Mouse (Mus musculus) kidney, adult 2 months (tissue): Measurements from ENCODE around the gene Tenm4. TPM values are rescaled to one million over a fixed set of nuclear protein-coding genes. Genes with fewer than 3 reads are reported as not detected.
A peak's percentile ranks its signal among the peaks of the same experiment; 100 is the strongest.

Source experiments
- DNase-seq: peaks from one replicate; pipeline ENCODE4 v3.0.0; 2021
- H3K27ac ChIP-seq: fragments of 200-500 bp; 2 replicates; pipeline ENCODE4 v1.5.1; 2012; ENCODE audit warnings: low read depth, low read length, control low read depth, inconsistent platforms; ENCODE audit not compliant: insufficient read depth
- H3K27me3 ChIP-seq: fragments of 200-500 bp; replicated peaks from 2 replicates; pipeline ENCODE4 v1.6.1; 2012; ENCODE audit warnings: mild to moderate bottlenecking, moderate library complexity, low read length, inconsistent platforms; ENCODE audit not compliant: control insufficient read depth, insufficient read depth
- H3K36me3 ChIP-seq: fragments of 200-500 bp; 2 replicates; pipeline ENCODE4 v1.6.1; 2012; ENCODE audit warnings: mild to moderate bottlenecking, moderate library complexity, low read length, inconsistent platforms; ENCODE audit not compliant: control insufficient read depth, insufficient read depth
- H3K4me1 ChIP-seq: fragments of 200-500 bp; 2 replicates; pipeline ENCODE4 v1.6.1; 2011; ENCODE audit warnings: low read length; ENCODE audit not compliant: control insufficient read depth, insufficient read depth
- H3K4me3 ChIP-seq: fragments of 200-500 bp; 2 replicates; pipeline ENCODE4 v1.5.1; 2011; ENCODE audit warnings: mild to moderate bottlenecking, low read depth, low read length, control low read depth; ENCODE audit not compliant: insufficient read depth
- CTCF ChIP-seq: fragments of 200-500 bp; conservative IDR thresholded peaks from 2 replicates; pipeline ENCODE4 v1.5.1; 2011; ENCODE audit warnings: low read depth, mild to moderate bottlenecking, control low read depth, low read length, moderate library complexity, mixed read lengths; ENCODE audit not compliant: insufficient read depth, insufficient read length
- POLR2A ChIP-seq: fragments of 200-500 bp; IDR thresholded peaks from one replicate; pipeline ENCODE4 v1.6.1; 2011; ENCODE audit warnings: low read depth, low read length, control low read depth
- WGBS: fragments of 180-500 bp; shearing (Covaris S2); methylation state at CpG from one replicate; pipeline ENCODE4 v1.1.7; 2018; 5-methylcytosine and 5-hydroxymethylcytosine counted together
- polyA plus RNA-seq: library from polyadenylated mRNA; depleted of rRNA; stranded (reverse); fragments of >200 nt; gene quantifications from 2 replicates; pipeline ENCODE4 v1.2.3, GENCODE M21; 2012

The Tenm4 gene
- polyA plus RNA-seq, 1 experiment: 3.3 TPM

- Histone ChIP-seq H3K27ac (no peak overlapping the region), H3K4me3 (no peak overlapping the region), H3K36me3 (no peaks in the 10 kb centered on the region), H3K4me1 (no peaks in the 10 kb centered on the region), H3K27me3 (no peaks in the 10 kb centered on the region)
- 88% methylated on average over 2 of the region's 2 CpGs for WGBS
- TF ChIP-seq POLR2A (no peak), CTCF (no peak)
- DNase-seq: no peak
Observed at GRCm38 (mm10) chr7:96751236-96751635, 580.2 kb downstream of the Tenm4 start.

GRCm38 (mm10) chr7:96752776-96753175, 581.7 kb downstream of the Tenm4 start:
- Histone ChIP-seq H3K4me3 (no peak overlapping the region), H3K36me3 (no peaks in the 10 kb centered on the region), H3K27ac (no peak overlapping the region), H3K4me1 (no peaks in the 10 kb centered on the region), H3K27me3 (no peaks in the 10 kb centered on the region)
- WGBS: 87% methylated on average over 2 of the region's 2 CpGs
- DNase-seq: no peak
- TF ChIP-seq CTCF (no peak), POLR2A (no peak)

GRCm38 (mm10) chr7:96753335-96754095, 582.5 kb downstream of the Tenm4 start:
- no peak for TF ChIP-seq POLR2A
- TF ChIP-seq CTCF: no peak
- H3K27ac ChIP-seq: no peak overlapping the region
- no peaks in the 10 kb centered on the region for H3K36me3 ChIP-seq
- no peak for DNase-seq
- no peaks in the 10 kb centered on the region for H3K27me3 ChIP-seq
- WGBS: 64% methylated on average over 4 of the region's 4 CpGs
- no peaks in the 10 kb centered on the region for H3K4me1 ChIP-seq
- no peak overlapping the region for H3K4me3 ChIP-seq

GRCm38 (mm10) chr7:96754175-96754574, 583.1 kb downstream of the Tenm4 start:
- Histone ChIP-seq H3K27me3 (no peaks in the 10 kb centered on the region), H3K4me1 (no peaks in the 10 kb centered on the region), H3K27ac (no peak overlapping the region), H3K36me3 (no peaks in the 10 kb centered on the region), H3K4me3 (no peak overlapping the region)
- DNase-seq: no peak
- no peak for TF ChIP-seq CTCF
- no peak for TF ChIP-seq POLR2A
- 78% methylated on average over 12 of the region's 12 CpGs for WGBS

GRCm38 (mm10) chr7:96755459-96756094, 584.5 kb downstream of the Tenm4 start:
- H3K27ac ChIP-seq: peak overlapping the region; percentile 22; the same call in 1 of the 2 replicates
- 78% methylated on average over 12 of the region's 12 CpGs for WGBS
- H3K4me3 ChIP-seq: no peak overlapping the region
- no peaks in the 10 kb centered on the region for H3K4me1 ChIP-seq
- H3K36me3 ChIP-seq: no peaks in the 10 kb centered on the region
- TF ChIP-seq POLR2A (no peak), CTCF (no peak)
- H3K27me3 ChIP-seq: no peaks in the 10 kb centered on the region
- no peak for DNase-seq

- H3K4me1 ChIP-seq: no peaks in the 10 kb centered on the region
- peak; percentile 33 for DNase-seq
- no peak overlapping the region for H3K4me3 ChIP-seq
- TF ChIP-seq POLR2A: no peak
- H3K27ac ChIP-seq: no peak overlapping the region
- no peaks in the 10 kb centered on the region for H3K36me3 ChIP-seq
- 72% methylated on average over 10 of the region's 10 CpGs for WGBS
- no peaks in the 10 kb centered on the region for H3K27me3 ChIP-seq
Observed at GRCm38 (mm10) chr7:96756104-96756742, 585.2 kb downstream of the Tenm4 start.

GRCm38 (mm10) chr7:96757067-96757466, 586.0 kb downstream of the Tenm4 start:
- DNase-seq: no peak
- H3K27me3 ChIP-seq: no peaks in the 10 kb centered on the region
- H3K36me3 ChIP-seq: no peaks in the 10 kb centered on the region
- WGBS: 65% methylated on average over 8 of the region's 8 CpGs
- no peak for TF ChIP-seq POLR2A
- TF ChIP-seq CTCF: no peak
- H3K27ac ChIP-seq: no peak overlapping the region
- no peaks in the 10 kb centered on the region for H3K4me1 ChIP-seq
- no peak overlapping the region for H3K4me3 ChIP-seq
